Comparison of ENCODE assay signal across 21 mouse cellular contexts in the genomic region with DNA sequence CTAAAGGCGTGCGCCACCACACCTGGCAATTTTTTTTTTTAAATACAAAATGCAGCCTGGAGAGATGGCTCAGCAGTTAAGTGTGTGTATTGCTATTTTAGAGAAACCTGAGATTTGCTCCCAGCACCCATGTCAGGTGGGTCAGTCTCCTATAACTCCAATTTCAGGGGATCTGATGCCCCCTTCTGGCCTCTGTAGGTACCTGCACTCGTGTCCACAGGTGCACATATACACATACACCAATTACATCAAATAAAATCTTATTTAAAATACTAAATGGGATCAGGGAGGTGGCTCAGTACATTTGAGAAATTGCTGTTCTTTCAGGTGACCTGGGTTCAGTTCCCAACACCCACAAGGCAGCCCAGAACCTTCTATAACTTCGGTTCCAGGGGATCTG. TPM values are rescaled to one million over a fixed set of nuclear protein-coding genes. Genes with fewer than 3 reads are reported as not detected.
DNase-seq lines count a peak whose midpoint lies in the region; ATAC-seq and TF ChIP-seq lines count a peak whose summit lies in the region.
"Had no signal": no experiment of that assay in that cellular context is flagged by ENCODE, and none has a peak within 500 bp of the region (broad histone marks: within the 10 kb centered on the region; RNA-seq: fewer than 3 reads in every experiment).

No protein-coding gene starts in this region.

- H3K9ac ChIP-seq in intestine, postnatal 0 days (ENCODE audit: low read depth, low read length): no peak overlapping the region
- no peak overlapping the region for H3K9ac ChIP-seq in intestine, embryonic 16.5 days (ENCODE audit: low read depth, low read length)
- no peak overlapping the region for H3K9ac ChIP-seq in ES-Bruce4 (ENCODE audit: low read depth, poor library complexity, severe bottlenecking)
- H3K9ac ChIP-seq: embryonic facial prominence, embryonic 12.5 days; forebrain, embryonic 13.5 days; forebrain, postnatal 0 days; hindbrain, embryonic 12.5 days; intestine, embryonic 15.5 days had no signal

- H3K4me3 ChIP-seq in intestine, postnatal 0 days (ENCODE audit: low read depth, low read length): no peak overlapping the region
- H3K4me3 ChIP-seq in intestine, embryonic 16.5 days (ENCODE audit: low read length): no peak overlapping the region
- H3K4me3 ChIP-seq in ES-Bruce4 (ENCODE audit: low read depth, low read length): no peak overlapping the region
- H3K4me3 ChIP-seq: embryonic facial prominence, embryonic 12.5 days; forebrain, embryonic 13.5 days; gastrocnemius, adult 2 months; hindbrain, embryonic 12.5 days; intestine, embryonic 15.5 days had no signal

- ATAC-seq in intestine, postnatal 0 days: no peak
- ATAC-seq in intestine, embryonic 16.5 days: no peak
- ATAC-seq: forebrain, embryonic 13.5 days; forebrain, postnatal 0 days; intestine, embryonic 15.5 days had no signal

- WGBS in intestine, postnatal 0 days: 93% methylated on average over 4 of the region's 4 CpGs
- WGBS in intestine, embryonic 16.5 days: 89% methylated on average over 4 of the region's 4 CpGs

- no peaks in the 10 kb centered on the region for H3K27me3 ChIP-seq in intestine, postnatal 0 days (replicated peaks; ENCODE audit: control insufficient read depth, insufficient read depth, low read length)
- no peaks in the 10 kb centered on the region for H3K27me3 ChIP-seq in intestine, embryonic 16.5 days (replicated peaks; ENCODE audit: control insufficient read depth, insufficient read depth, low read length)
- H3K27me3 ChIP-seq in ES-Bruce4 (ENCODE audit: control insufficient read depth, insufficient read depth, low read length, poor library complexity, severe bottlenecking): no peaks in the 10 kb centered on the region
- H3K27me3 ChIP-seq: embryonic facial prominence, embryonic 12.5 days; forebrain, embryonic 13.5 days; hindbrain, embryonic 12.5 days; intestine, embryonic 15.5 days had no signal

- H3K4me2 ChIP-seq in intestine, postnatal 0 days (replicated peaks; ENCODE audit: low read depth): no peak overlapping the region
- H3K4me2 ChIP-seq in intestine, embryonic 16.5 days (ENCODE audit: low read depth, low read length): no peak overlapping the region
- H3K4me2 ChIP-seq: embryonic facial prominence, embryonic 12.5 days; forebrain, embryonic 13.5 days; hindbrain, embryonic 12.5 days; intestine, embryonic 15.5 days had no signal

- no peaks in the 10 kb centered on the region for H3K4me1 ChIP-seq in intestine, postnatal 0 days (replicated peaks; ENCODE audit: control insufficient read depth, insufficient read depth, low read length)
- H3K4me1 ChIP-seq in intestine, embryonic 16.5 days (ENCODE audit: control insufficient read depth, insufficient read depth, low read length): peaks cover 11% of the 10 kb centered on the region
- no peaks in the 10 kb centered on the region for H3K4me1 ChIP-seq in ES-Bruce4 (ENCODE audit: control insufficient read depth, insufficient read depth, low read length)
- H3K4me1 ChIP-seq: forebrain, embryonic 13.5 days; hindbrain, embryonic 12.5 days had no signal

- no peak for TF ChIP-seq EP300 in ES-Bruce4 (IDR thresholded peaks at IDR 0.05; ENCODE audit: insufficient read depth, low read depth, low read length)

- no peaks in the 10 kb centered on the region; the same call in 1 of the 2 replicates for H3K36me3 ChIP-seq in intestine, postnatal 0 days (ENCODE audit: control insufficient read depth, insufficient read depth)
- no peaks in the 10 kb centered on the region; the same call in 1 of the 2 replicates for H3K36me3 ChIP-seq in intestine, embryonic 16.5 days (ENCODE audit: control insufficient read depth, insufficient read depth, low read length)
- no peaks in the 10 kb centered on the region for H3K36me3 ChIP-seq in ES-Bruce4 (ENCODE audit: control insufficient read depth, insufficient read depth, low read length, poor library complexity, severe bottlenecking)
- H3K36me3 ChIP-seq: embryonic facial prominence, embryonic 12.5 days; hindbrain, embryonic 12.5 days; intestine, embryonic 15.5 days had no signal

- no peak overlapping the region for H3K27ac ChIP-seq in intestine, postnatal 0 days (ENCODE audit: low read depth, low read length)
- no peak overlapping the region for H3K27ac ChIP-seq in intestine, embryonic 16.5 days (ENCODE audit: low read length)
- no peak overlapping the region for H3K27ac ChIP-seq in ES-Bruce4 (ENCODE audit: insufficient read depth, low read length)
- H3K27ac ChIP-seq: embryonic facial prominence, embryonic 12.5 days; forebrain, embryonic 13.5 days; gastrocnemius, adult 2 months; hindbrain, embryonic 12.5 days; intestine, embryonic 15.5 days had no signal

- DNase-seq in A20 (ENCODE audit: low read depth, low spot score) (peak; percentile 26), ZHBTc4 (ENCODE audit: low read depth, low spot score) (peak; percentile 61)
- DNase-seq in urinary bladder, postnatal 4 days (ENCODE audit: low spot score in 2 of 2): no peak
- DNase-seq in frontal cortex, postnatal 25 days (ENCODE audit: low spot score in 2 of 2): no peak
- DNase-seq: adrenal gland, postnatal 10 days; cerebellum, adult 11 months; cerebellum, adult 8-10 months; cerebellum, postnatal 14 days; embryo, embryonic 11 days; forebrain, postnatal 0 days; gastrocnemius, adult 2 months; gastrocnemius, postnatal 25 days; heart, postnatal 10 days; heart, postnatal 4 days had no signal

- no peak for TF ChIP-seq POLR2A in ES-Bruce4 (IDR thresholded peaks at IDR 0.05; ENCODE audit: insufficient read depth, low read length)

- H3K9me3 ChIP-seq in intestine, postnatal 0 days (ENCODE audit: control insufficient read depth): no peaks in the 10 kb centered on the region
- H3K9me3 ChIP-seq in intestine, embryonic 16.5 days (ENCODE audit: control insufficient read depth, low read length): no peaks in the 10 kb centered on the region
- peaks cover 2% of the 10 kb centered on the region; the same call in 1 of the 2 replicates for H3K9me3 ChIP-seq in ES-Bruce4 (replicated peaks; ENCODE audit: control insufficient read depth, insufficient read depth, low read length, poor library complexity, severe bottlenecking)
- H3K9me3 ChIP-seq: forebrain, embryonic 13.5 days; hindbrain, embryonic 12.5 days; intestine, embryonic 15.5 days had no signal

- TF ChIP-seq CTCF in intestine, postnatal 0 days (IDR thresholded peaks at IDR 0.05; ENCODE audit: low read depth): peak; percentile 19; the same call in 1 of the 2 replicates
- TF ChIP-seq CTCF in ES-Bruce4 (IDR thresholded peaks at IDR 0.05; ENCODE audit: low read depth, low read length): peak; percentile 15

RNA-seq across cellular contexts. Expression of gene Ppp1r15b, which starts 14.8 kb away (rescaled TPM):
- 28.5 and 33.0 TPM in 2 replicates for polyA plus RNA-seq in intestine, postnatal 0 days (2015; fragmentation: Nextera tagmentation; extraction: Ambion mirVana)
- polyA plus RNA-seq in intestine, embryonic 16.5 days (2015; fragmentation: Nextera tagmentation; extraction: Ambion mirVana): 48.0 and 53.7 TPM in 2 replicates
- polyA plus RNA-seq in ES-Bruce4 (2011; ENCODE audit: insufficient read depth, insufficient read length, low read depth, missing spikeins): 59.9 and 68.9 TPM in 2 replicates

RNA-seq across cellular contexts. Expression of gene Plekha6, which starts 47.9 kb away (rescaled TPM):
- 7.5 and 8.0 TPM in 2 replicates for polyA plus RNA-seq in intestine, postnatal 0 days (2015; fragmentation: Nextera tagmentation; extraction: Ambion mirVana)
- polyA plus RNA-seq in intestine, embryonic 16.5 days (2015; fragmentation: Nextera tagmentation; extraction: Ambion mirVana): 10.6 and 11.0 TPM in 2 replicates
- 1.3 and 1.9 TPM in 2 replicates for polyA plus RNA-seq in ES-Bruce4 (2011; ENCODE audit: insufficient read depth, insufficient read length, low read depth, missing spikeins)

Comparison
In these comparisons a context has a peak if more than half of its experiments do, and no peak if none do; other contexts are left out.
1. DNase-seq: peak in A20 (single experiment) and ZHBTc4 (single experiment); none in urinary bladder, postnatal 4 days (0 of 2) and frontal cortex, postnatal 25 days (0 of 2).